Mouse (Mus musculus) MEL (cell line): Measurements from ENCODE around the gene Sall1.

Source experiments
- CTCF ChIP-seq, 3 experiments: IDR thresholded peaks in 2 of 3; conservative IDR thresholded peaks in 1 of 3; 2 replicates each; pipeline ENCODE4 v1.5.1; 2011 to 2012; ENCODE audit warnings: low read length in 3 of 3, low read depth in 2 of 3, mild to moderate bottlenecking in 2 of 3, improper control_type of control experiment in 1 of 3, inconsistent platforms in 1 of 3, mixed read lengths in 1 of 3, moderate library complexity in 1 of 3; ENCODE audit not compliant: control insufficient read depth in 1 of 3, insufficient read depth in 1 of 3, poor library complexity in 1 of 3, severe bottlenecking in 1 of 3
- ELF1 ChIP-seq: IDR thresholded peaks from 2 replicates; pipeline ENCODE4 v1.6.1; 2014; ENCODE audit warnings: low read depth, mild to moderate bottlenecking, inconsistent platforms, low read length, improper control_type of control experiment, moderate library complexity
- RCOR1 ChIP-seq: IDR thresholded peaks from 2 replicates; pipeline ENCODE4 v1.6.1; 2012; ENCODE audit warnings: low read depth, mild to moderate bottlenecking, inconsistent platforms, low read length, improper control_type of control experiment
- TCF12 ChIP-seq: IDR thresholded peaks from 2 replicates; pipeline ENCODE4 v1.6.1; 2014; ENCODE audit warnings: low read depth, mild to moderate bottlenecking, inconsistent platforms, low read length, improper control_type of control experiment, moderate library complexity

DNA sequence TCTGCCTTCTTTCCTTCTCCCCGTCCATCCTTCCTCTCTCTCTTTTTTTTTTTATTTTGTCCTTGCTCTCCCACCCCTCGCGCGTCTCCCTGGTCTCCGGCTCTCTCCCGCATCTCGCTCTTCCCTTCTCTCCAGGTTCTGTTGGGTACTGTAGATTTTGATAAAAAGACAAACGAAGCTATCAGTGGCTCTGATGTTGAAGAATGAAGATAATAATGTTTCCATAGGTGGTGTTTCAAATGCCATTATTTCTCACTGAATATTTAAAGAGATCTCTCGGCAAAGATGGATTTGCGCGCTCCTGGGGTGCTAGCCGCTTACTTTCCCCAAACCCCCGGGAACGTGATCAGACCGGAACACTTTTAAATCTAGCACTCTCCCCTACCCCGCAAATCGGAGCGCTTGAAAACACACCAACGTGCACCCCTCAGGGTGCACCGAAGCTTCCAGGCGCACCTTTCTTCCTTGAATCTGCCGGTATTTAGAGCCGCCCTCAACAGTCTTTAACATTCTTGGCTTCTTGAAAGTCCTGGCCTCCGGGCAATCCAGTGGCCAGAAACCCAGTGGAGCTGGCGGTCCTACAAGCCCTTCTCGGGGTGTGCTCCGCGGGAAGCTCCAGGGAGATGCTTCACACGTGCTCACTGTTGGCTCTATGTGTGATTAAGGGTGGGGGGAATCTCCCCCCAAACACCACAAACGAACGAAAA lies 702 bp upstream of the Sall1 start:
- no peak for TF ChIP-seq CTCF (IDR thresholded peaks at IDR 0.05 in 2 of 3, conservative IDR thresholded peaks at IDR 0.05 in 1 of 3; ENCODE audit: control insufficient read depth in 1 of 3, insufficient read depth in 1 of 3, low read depth in 2 of 3, low read length in 3 of 3, poor library complexity in 1 of 3, severe bottlenecking in 1 of 3)
- no peak for TF ChIP-seq ELF1
- TF ChIP-seq TCF12, result no peak
- no peak for TF ChIP-seq RCOR1
